Mouse (Mus musculus) kidney, adult 11 months (tissue): ENCODE results near the gene Pnrc1.

ENCODE experiments used
- DNase-seq: peaks from one replicate; pipeline ENCODE4 v3.0.0; 2022

Pnrc1 gene

DNA sequence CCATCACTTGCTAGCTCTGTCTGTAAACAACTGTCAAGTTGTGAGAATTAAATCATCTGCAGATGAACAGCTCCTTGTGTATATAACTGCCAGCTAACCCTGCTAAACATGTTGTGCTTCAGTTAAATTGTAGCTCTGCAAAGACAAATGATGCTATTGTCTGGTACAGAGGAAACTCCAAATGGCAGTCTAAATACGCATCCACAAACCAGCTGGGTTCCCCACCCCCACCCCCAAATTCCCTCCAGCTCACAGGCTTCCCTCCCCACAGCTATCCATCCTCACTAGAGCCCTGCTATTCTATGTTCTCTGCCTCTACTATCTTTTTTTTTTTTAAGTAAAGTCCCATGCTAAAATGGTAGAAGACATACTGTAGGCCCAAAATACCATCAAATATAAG is 68.1 kb downstream of the Pnrc1 start:
- no peak for DNase-seq

DNA sequence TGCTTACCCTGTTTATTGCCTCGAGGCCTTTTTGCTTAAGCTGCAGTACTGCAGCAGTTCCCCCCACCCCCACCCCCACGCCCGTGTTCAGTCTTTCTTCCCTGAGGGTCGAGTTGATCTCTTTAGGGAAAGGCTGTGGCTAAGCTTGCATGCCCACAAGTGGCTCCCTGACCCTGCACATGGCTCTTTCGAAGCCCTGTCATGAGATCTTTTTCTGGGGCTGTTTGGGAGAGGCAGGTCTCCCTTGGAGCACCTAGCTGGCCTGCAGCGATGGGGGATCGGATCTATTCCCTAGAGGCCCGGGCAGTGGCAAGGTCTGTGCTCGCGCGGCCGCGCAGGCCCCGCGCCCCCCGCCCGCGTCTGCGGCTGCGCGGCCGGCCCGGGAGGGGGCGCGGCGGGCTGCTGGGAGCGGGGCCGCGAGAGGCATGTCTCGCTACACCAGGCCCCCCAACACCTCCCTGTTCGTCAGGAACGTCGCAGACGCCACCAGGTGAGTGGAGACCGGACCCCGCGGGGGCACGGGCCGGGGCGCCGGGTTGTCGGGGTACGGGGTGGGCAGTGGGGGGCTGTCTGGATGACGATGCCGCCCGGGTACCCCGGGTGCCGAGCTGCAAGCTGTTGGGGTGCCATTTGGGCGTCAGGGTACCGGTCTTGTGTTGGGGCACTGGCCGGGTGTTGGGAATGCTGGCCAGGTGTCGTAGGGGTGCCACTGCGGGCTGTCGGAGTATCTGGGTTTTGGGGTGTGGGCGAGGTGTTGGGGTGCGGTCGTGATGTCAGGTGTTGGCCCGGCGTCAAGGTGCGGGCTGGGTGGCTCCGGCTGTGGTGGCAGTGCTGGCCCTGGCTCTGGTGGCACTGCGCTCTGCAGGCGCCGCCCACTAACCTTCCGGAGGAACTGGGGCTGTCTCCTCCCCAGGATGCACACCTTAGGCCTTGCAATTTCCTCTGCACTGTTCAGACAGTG is 80.8 kb downstream of the Pnrc1 start, which contains the start of gene Srsf12:
Gene Srsf12, plus strand, starts transcription at position 111 of the 961 bp plus-strand sequence.
- no peak for DNase-seq

DNA sequence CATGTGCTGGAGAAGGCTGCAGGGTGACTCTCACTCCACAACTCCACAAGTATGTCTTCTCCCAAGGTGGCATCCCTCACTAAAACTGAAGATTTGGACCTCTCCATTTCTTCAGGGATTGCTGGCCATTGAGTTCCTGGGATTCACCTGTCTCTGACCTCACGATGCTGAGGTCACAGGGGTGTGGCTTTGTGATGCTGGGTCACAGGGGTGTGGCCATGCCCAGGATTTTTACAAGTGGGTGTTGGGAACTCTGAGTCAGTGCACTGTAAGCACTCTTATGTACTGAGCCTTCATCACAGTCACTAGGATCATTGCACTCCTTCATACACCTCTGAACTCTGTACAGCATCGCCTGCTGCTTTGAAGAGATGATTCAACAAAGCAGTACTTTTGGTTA is 82.4 kb downstream of the Pnrc1 start:
- DNase-seq: no peak

DNA sequence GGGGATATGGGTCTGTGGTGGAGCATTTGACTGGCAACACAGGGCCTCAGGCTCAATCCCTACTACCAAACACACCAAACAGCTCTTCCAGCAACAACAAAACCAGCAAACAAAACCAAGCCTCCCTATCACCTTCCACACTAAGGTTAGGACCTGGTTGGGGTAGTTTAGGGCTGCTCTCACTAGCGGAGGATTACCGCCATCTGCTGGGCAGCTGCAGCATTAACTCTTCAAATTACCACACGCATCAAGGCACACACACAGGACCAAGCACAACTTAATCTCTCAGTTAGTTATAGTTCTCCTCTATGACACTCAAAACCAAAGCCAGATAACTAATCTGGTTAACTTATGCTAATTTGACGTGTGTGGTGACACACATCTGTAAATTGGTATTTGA is 85.3 kb downstream of the Pnrc1 start:
- DNase-seq: peak; percentile 38

DNA sequence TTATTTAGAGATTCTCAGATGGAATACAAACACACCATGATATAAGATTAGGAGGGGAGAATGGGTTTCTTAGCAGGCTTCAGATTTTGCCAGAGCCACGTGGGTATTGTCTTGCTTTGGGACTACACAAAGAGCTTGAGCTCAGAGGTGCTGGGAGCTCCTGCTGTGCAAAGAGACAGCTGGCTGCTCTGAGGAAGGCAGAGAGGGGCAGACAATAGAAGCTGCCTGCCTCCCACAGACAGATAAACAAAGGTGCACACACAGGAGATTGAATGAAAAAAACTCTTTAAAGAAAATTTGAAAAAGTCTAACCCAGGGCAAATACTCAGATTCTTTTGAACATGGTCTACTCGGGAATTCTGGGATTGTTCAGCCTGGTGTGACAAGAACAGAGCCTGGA is 91.8 kb downstream of the Pnrc1 start:
- no peak for DNase-seq
